Mouse (Mus musculus): ENCODE results near the gene Gfer. TPM values are rescaled to one million over a fixed set of nuclear protein-coding genes. Genes with fewer than 3 reads are reported as not detected.

Gene Gfer
- 10 to 100 TPM; 24.0 to 24.3 TPM for total RNA-seq (2021)
- long read RNA-seq, experiment 1, transcript Gfer-204 (4 exons, 1,177 nt), result minor isoform, 6 of 21 reads
- long read RNA-seq, experiment 1, transcript Gfer-201 (3 exons, 1,776 nt), result major isoform, 12 of 21 reads
- long read RNA-seq, experiment 1, partial matches to known transcripts, result 2 of 21 reads
- long read RNA-seq, experiment 1, other reads (novel, unspliced or antisense), result 0 of 21 reads
- long read RNA-seq, experiment 2, transcript Gfer-201 (3 exons, 1,776 nt), result major isoform, 9 of 14 reads
- long read RNA-seq, experiment 2, partial matches to known transcripts, result 1 of 14 reads
- long read RNA-seq, experiment 2, other reads (novel, unspliced or antisense), result 0 of 14 reads

GRCm38 (mm10) chr17:24696011-24696697 is at the start of gene Gfer, which contains the start of gene Noxo1:
TSS of gene Gfer (minus strand) at chr17:24696156.
TSS of gene Noxo1 (plus strand) at chr17:24696234.
- peak; percentile 87 to 93 for DNase-seq

- no peak for DNase-seq
Measured at GRCm38 (mm10) chr17:24744381-24744780, 48.4 kb upstream of the Gfer start.

GRCm38 (mm10) chr17:24743896-24744295 is 47.9 kb upstream of the Gfer start:
- DNase-seq, result no peak

- no peak for DNase-seq
Measured at GRCm38 (mm10) chr17:24742307-24742706, 46.4 kb upstream of the Gfer start.

DNA sequence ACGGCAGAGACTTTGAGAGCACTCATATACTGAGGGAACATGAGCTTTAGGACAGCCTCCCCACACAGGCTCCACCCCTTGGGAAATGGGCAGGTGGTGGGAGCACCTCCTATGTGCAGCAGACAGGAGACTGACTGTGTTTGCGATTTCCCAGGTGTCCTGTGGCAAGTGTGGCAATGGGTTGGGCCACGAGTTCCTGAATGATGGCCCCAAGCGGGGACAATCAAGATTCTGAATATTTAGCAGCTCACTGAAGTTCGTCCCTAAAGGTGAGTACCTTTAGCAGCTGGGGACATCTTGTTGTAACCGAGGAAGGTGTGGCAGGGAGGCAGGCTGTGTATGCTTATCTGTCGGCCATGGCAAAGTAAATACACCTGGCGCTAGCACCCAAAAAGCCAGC is 44.0 kb upstream of the Gfer start:
- DNase-seq, result no peak

DNA sequence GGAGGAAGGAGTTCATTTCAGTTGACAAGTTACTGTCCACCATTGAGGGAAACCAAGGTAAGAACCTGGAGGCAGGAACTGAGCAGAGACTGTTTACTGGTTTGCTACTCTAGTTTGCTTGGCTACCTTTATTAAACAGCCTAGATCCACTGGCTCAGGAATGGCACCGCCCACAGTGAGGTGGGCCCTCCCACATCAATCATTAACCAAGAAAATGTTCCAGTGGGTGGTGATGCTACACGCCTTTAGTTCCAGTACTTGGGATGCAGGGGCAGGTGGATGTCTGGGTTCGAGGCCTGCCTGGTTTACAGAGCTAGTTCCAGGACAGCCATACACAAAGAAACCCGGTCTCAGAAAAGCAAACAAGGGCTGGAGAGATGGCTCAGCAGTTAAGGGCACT is 42.3 kb upstream of the Gfer start:
- DNase-seq, result no peak

DNA sequence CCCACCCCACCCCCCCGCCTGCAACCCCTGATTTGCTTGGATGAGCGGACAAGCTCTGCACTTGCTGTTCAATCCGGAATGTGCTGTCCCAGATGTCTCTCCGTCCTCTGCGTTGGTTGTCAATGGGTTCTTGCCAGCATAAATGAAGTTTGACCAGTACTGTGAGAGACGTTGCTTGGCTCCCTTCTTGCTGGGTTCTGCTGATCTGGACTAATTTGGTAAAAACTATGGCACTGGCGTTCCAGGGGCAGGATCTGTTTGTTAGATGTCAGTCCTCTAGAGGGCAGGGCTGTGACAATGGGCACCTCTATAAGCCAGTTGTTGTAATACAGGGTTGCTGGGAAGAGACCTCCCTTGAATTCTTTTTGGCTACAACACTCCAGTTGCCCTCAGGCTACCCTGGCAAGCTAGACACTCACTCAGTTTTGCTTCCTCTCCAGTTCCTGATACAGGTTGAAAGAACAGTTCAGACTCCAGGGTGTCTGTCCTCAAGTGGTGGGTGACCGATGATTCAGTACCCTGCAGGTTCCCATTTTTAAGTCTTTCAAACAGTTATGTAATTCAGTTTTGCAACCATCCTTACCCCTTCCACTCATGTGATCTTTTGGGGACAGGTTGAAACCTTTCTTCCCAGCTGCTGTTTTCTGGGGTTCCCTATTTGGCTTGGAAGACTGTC is 41.3 kb upstream of the Gfer start:
- peak in 1 of 2 experiments; percentile 42 for DNase-seq

GRCm38 (mm10) chr17:24736330-24737051 is 40.5 kb upstream of the Gfer start, which contains the start of gene Msrb1:
TSS of gene Msrb1 (plus strand) at chr17:24736642.
- peak; percentile 98 to 99 for DNase-seq

DNA sequence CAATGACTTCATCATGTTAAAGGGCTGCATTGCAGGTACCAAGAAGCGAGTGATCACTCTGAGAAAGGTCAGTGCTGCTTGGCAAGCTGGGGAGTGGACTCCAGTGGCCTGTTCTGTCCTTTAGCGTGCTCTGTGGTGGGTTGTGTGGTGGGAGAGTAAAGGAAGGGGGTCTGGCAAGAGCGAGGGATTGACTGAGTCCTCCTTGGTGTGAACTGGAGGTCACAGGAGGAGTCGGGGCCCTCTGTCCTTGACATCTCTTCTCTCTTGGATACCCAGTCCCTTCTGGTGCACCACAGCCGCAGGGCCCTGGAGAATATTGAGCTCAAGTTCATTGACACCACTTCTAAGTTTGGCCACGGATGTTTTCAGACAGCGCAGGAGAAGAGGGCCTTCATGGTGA is 39.5 kb upstream of the Gfer start:
- DNase-seq, result no peak

- DNase-seq, result no peak
Measured at GRCm38 (mm10) chr17:24734513-24734912, 38.6 kb upstream of the Gfer start.

DNA sequence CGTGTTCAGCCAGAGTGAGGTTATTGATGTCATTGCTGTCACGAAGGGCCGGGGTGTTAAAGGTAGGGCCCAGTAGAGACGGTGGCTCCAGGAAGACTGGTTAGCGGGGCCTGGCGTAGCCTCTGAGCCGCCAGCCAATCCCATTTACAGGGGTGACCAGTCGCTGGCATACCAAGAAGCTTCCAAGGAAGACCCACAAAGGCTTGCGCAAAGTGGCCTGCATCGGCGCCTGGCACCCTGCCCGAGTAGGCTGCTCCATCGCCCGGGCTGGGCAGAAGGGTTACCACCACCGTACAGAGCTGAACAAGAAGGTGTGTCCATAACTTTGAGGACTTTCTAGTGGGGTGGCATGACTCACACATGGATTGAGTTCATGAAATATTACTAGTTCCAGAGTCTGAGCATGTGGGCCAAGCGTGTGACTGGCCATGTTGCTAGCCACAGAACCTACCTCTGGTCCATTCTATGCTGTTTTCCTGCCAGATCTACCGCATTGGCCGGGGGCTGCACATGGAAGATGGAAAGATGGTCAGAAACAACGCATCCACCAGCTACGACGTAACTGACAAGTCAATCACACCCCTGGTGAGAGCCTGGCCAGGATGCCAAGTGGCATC is 37.6 kb upstream of the Gfer start:
- no peak for DNase-seq

- peak; percentile 71 to 85 for DNase-seq
Measured at GRCm38 (mm10) chr17:24732233-24732935, 36.4 kb upstream of the Gfer start.

DNA sequence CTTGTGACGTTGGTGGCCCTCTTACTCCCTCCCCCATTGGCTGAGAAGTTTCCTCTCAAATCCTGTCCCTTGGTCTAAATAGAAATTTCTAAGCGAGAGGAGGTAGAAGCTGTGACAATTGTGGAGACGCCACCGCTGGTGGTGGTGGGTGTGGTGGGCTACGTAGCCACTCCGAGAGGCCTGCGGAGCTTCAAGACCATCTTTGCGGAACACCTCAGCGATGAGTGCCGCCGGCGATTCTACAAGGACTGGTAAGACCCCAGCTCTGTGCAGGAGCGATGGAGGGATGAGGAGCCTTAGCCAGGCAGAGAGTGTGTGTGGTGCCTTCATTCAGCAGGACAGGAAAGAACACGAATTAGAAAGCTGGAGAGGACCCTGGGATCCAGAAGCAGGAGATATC is 34.8 kb upstream of the Gfer start:
- no peak for DNase-seq

DNA sequence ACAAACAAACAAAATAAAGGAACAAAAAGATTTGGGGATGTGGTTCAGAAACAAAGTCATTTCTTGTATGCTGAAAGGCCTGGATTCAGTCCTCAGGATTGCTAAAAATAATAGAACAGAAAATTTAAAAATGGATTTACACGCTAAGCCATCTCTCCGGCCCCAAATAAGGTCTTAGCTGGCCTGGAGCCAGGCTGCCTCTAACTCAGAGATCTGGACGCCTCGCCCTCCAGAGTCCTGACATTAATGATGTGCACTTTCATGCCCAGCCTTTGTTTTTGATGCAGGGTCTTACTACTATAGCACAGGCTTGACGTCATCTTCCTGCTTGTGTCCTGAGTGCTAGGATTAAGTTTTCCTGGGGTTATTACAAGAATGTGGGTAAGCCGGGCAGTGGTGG is 33.1 kb upstream of the Gfer start:
- peak in 1 of 2 experiments; percentile 47 for DNase-seq

GRCm38 (mm10) chr17:24728184-24728583 is 32.2 kb upstream of the Gfer start:
- DNase-seq, result no peak

DNA sequence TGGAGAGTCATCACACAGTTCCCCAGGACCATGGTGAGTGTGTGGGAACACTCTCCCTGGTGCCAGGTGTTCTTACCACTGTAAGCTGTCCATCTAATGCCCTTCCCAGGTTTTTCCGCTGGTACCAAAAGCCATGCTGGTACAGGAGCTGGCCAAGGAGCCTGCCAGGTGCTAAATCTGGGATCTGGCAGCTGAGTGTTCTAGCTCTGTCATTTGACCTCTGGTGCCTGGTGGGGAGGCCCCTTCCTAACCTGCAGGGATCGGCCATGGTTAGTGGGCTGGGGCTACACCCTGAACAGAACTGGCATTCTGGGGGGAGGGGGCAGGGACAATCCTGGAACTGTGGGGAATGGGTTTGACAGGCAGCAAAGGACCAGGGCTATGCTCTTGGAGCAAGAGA is 31.7 kb upstream of the Gfer start, which contains the start of gene Rpl3l:
Gene Rpl3l, plus strand, starts transcription at position 203 of the 400 bp plus-strand sequence.
- DNase-seq, result peak; percentile 66 to 75

DNA sequence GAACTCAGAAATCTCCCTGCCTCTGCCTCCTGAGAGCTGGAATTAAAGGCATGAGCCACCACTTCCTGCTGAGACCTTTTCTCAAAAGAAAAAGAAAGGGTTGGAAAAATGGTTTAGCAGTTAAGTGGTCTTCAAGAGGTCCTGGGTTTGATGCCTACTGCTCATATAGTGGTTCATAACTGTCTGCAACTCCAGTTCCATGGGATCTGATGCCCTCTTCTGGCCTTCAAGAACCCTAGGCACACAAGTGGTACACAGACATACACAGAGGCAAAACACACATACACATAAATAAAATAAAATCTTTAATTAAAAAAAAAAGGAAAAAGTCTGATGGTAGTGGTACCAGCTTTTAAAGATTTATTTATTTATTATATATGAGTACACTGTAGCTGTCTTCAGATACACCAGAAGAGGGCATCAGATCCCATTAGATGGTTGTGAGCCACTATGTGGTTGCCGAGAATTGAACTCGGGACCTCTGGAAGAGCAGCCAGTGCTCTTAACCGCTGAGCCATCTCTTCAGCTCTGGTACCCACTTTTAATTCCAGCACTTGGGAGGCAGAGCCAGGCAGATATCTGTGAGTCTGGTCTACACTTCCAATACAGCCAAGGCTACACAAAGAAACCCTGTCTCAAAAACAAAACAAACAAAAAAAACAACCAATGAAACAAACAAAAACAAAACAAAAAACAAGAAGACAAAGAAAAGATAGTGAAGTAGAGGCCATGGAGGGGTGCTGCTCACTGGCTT is 29.9 kb upstream of the Gfer start:
- DNase-seq, result no peak

DNA sequence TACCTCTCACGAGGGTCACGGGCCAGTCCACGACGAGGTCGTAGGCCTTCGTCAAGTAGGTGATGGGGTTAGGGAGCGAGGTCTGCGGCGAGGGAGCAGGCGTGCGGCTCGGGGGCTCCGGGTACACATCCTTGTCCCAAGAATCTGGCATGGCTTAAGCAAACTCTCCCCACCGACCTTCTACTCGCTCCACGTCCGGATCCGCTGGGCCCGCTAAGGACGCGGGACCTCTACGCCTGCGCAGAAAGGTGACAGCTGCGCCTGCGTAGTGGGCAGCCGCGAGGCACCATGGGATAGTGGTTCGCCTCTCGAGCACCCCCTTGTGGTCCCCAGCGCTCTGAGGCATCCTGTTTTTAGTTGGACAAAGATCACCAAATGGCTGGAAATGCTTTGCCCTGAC is 28.2 kb upstream of the Gfer start, which contains the start of gene Ndufb10:
Gene Ndufb10, minus strand, starts transcription at position 295 of the 400 bp plus-strand sequence.
- DNase-seq, result peak; percentile 96 to 98

- DNase-seq, result no peak
Measured at GRCm38 (mm10) chr17:24723881-24724180, 27.9 kb upstream of the Gfer start.

GRCm38 (mm10) chr17:24723122-24723880 is 27.3 kb upstream of the Gfer start:
- DNase-seq, result no peak

Data from heart, adult 18-20 months (tissue).